Mouse (Mus musculus) G1E (cell line): ENCODE results near the gene Dnajc28.

Experiments used
- CTCF ChIP-seq: IDR thresholded peaks from 2 replicates; pipeline ENCODE4 v1.5.1; 2012; ENCODE audit warnings: low read depth, low read length, inconsistent platforms, mixed read lengths
- GATA1 ChIP-seq: IDR thresholded peaks from 2 replicates; pipeline ENCODE4 v1.6.1; 2012; ENCODE audit warnings: borderline replicate concordance, low read length, inconsistent platforms, mixed read lengths
- POLR2AphosphoS5 ChIP-seq: IDR thresholded peaks from 2 replicates; pipeline ENCODE4 v1.6.1; 2012; ENCODE audit warnings: low read depth, low read length, inconsistent platforms; ENCODE audit not compliant: insufficient replicate concordance

DNA sequence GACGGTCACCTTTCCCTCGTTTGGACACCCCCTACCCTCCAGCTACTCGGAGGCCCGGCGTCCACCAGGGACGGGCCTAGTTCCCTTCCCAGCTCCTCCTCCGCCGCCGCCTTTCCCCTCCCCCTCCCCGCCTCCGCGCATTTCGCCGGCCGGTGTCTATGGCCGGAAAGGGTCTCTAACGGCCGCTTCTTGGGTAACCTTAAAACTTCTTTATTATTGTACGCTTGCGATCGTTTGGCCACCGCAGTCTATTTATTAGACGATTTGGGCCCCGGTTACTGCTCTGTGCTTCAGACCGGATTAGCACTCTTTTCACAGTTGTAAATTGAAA is 29.4 kb upstream of the Dnajc28 start:
- TF ChIP-seq CTCF (no peak), GATA1 (no peak), POLR2AphosphoS5 (no peak)
